12 mouse cellular contexts compared by ENCODE assay signal in the genomic region with DNA sequence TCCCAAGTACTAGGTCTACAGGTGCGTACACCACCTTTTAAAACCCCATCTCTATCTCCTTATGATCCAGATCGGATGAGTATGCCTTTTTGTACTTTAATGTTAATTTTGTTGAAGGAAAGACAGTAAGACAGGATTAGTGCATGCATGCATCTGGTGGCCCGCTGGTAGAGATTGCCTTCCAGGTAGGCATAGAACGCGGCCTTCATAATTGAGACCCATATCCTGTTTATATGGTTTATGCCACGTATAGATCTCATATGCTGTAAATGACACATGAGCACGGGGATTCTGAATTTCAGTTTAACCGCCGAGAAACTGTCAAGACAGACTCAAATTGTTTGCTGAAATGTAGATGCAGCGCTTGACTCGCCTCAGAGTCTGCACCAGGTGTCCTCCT.
"Had no signal": no experiment of that assay in that cellular context is flagged by ENCODE, and none has a peak within 500 bp of the region (broad histone marks: within the 10 kb centered on the region; RNA-seq: fewer than 3 reads in every experiment).

No protein-coding gene starts in this region.

- DNase-seq: liver, embryonic 13.5 days; lung, adult 18-20 months; lung, embryonic 14.5 days; lung, postnatal 10 days; lung, postnatal 4 days; right cerebral cortex, postnatal 14 days; thymus, postnatal 25 days had no signal

- H3K27ac ChIP-seq: liver, embryonic 13.5 days; liver, embryonic 15.5 days; midbrain, embryonic 10.5 days; midbrain, embryonic 12.5 days; midbrain, embryonic 15.5 days; neural tube, embryonic 12.5 days had no signal

- H3K4me3 ChIP-seq: liver, embryonic 13.5 days; liver, embryonic 15.5 days; midbrain, embryonic 10.5 days; midbrain, embryonic 12.5 days; midbrain, embryonic 15.5 days; neural tube, embryonic 12.5 days had no signal

- H3K4me1 ChIP-seq: neural tube, embryonic 12.5 days had no signal

- H3K27me3 ChIP-seq: liver, embryonic 13.5 days; liver, embryonic 15.5 days; midbrain, embryonic 12.5 days; midbrain, embryonic 15.5 days; neural tube, embryonic 12.5 days had no signal

- H3K9ac ChIP-seq: liver, embryonic 13.5 days; liver, embryonic 15.5 days; lung, embryonic 14.5 days; midbrain, embryonic 12.5 days; midbrain, embryonic 15.5 days; neural tube, embryonic 12.5 days had no signal

- H3K9me3 ChIP-seq: liver, embryonic 13.5 days; liver, embryonic 15.5 days; midbrain, embryonic 10.5 days; midbrain, embryonic 12.5 days; midbrain, embryonic 15.5 days; neural tube, embryonic 12.5 days had no signal

- ATAC-seq: midbrain, embryonic 15.5 days had no signal

- H3K4me2 ChIP-seq: liver, embryonic 13.5 days; liver, embryonic 15.5 days; lung, embryonic 14.5 days; midbrain, embryonic 12.5 days; midbrain, embryonic 15.5 days; neural tube, embryonic 12.5 days had no signal

- H3K36me3 ChIP-seq: liver, embryonic 13.5 days; liver, embryonic 15.5 days; midbrain, embryonic 12.5 days; midbrain, embryonic 15.5 days; neural tube, embryonic 12.5 days had no signal
